Mouse (Mus musculus): ENCODE results near the gene Cxcl5. TPM values are rescaled to one million over a fixed set of nuclear protein-coding genes. Genes with fewer than 3 reads are reported as not detected.
"Not testable (repeated sequence)": the region's sequence is repeated elsewhere in the genome, so short reads cannot be mapped to it uniquely, and the experiment has no call there.

Cxcl5 gene
- polyA plus RNA-seq, 1 experiment: 0.04 TPM

GRCm38 (mm10) chr5:90785659-90786588 lies 26.8 kb downstream of the Cxcl5 start, which contains the start of gene Cxcl3:
Gene Cxcl3, plus strand, starts transcription at chr5:90786103.
- DNase-seq (ENCODE audit: low spot score): no peak

GRCm38 (mm10) chr5:90788114-90788513 lies 29.0 kb downstream of the Cxcl5 start:
- DNase-seq (ENCODE audit: low spot score): no peak

GRCm38 (mm10) chr5:90789306-90790073 lies 30.3 kb downstream of the Cxcl5 start:
- no peak for DNase-seq (ENCODE audit: low spot score)

- no peak for DNase-seq (ENCODE audit: low spot score)
Observed at GRCm38 (mm10) chr5:90790074-90790502, 30.9 kb downstream of the Cxcl5 start.

GRCm38 (mm10) chr5:90794195-90794625 lies 35.0 kb downstream of the Cxcl5 start, which contains the start of gene Cxcl15:
Gene Cxcl15, plus strand, starts transcription at chr5:90794534.
- no peak for DNase-seq (ENCODE audit: low spot score)

- not testable (repeated sequence) for DNase-seq (ENCODE audit: low spot score)
Observed at GRCm38 (mm10) chr5:90795392-90795791, 36.2 kb downstream of the Cxcl5 start.

GRCm38 (mm10) chr5:90804574-90804973 lies 45.4 kb downstream of the Cxcl5 start:
- no peak for DNase-seq (ENCODE audit: low spot score)

GRCm38 (mm10) chr5:90806050-90806449 lies 46.9 kb downstream of the Cxcl5 start:
- DNase-seq (ENCODE audit: low spot score): no peak

GRCm38 (mm10) chr5:90807176-90807950 lies 48.2 kb downstream of the Cxcl5 start:
- DNase-seq (ENCODE audit: low spot score): no peak

Other genes with a start within 250 kb of the Cxcl5 start
- not detected in 2 replicates for gene Afm, start 240.4 kb upstream of the Cxcl5 start, polyA plus RNA-seq (2012; rRNA removed)
- gene 5830473C10Rik, start 198.3 kb upstream of the Cxcl5 start, polyA plus RNA-seq (2012; rRNA removed): not detected in 2 replicates
- gene Rassf6, start 118.7 kb upstream of the Cxcl5 start, polyA plus RNA-seq (2012; rRNA removed): 12.3 and 14.6 TPM in 2 replicates
- 0.22 and 0.29 TPM in 2 replicates for gene Ppbp, start 9.2 kb downstream of the Cxcl5 start, polyA plus RNA-seq (2012; rRNA removed)
- 71.0 and 121 TPM in 2 replicates for gene Pf4, start 13.1 kb downstream of the Cxcl5 start, polyA plus RNA-seq (2012; rRNA removed)
- gene Cxcl3, start 26.7 kb downstream of the Cxcl5 start, polyA plus RNA-seq (2012; rRNA removed): 0.06 TPM in 1 of 2 replicates, not detected in the other
- 0.16 and 0.21 TPM in 2 replicates for gene Cxcl15, start 35.2 kb downstream of the Cxcl5 start, polyA plus RNA-seq (2012; rRNA removed)
- gene Cxcl1, start 131.9 kb downstream of the Cxcl5 start, polyA plus RNA-seq (2012; rRNA removed): 1.1 and 1.4 TPM in 2 replicates
- gene Cxcl2, start 144.5 kb downstream of the Cxcl5 start, polyA plus RNA-seq (2012; rRNA removed): 0.37 TPM in 1 of 2 replicates, not detected in the other
- gene Mthfd2l, start 171.8 kb downstream of the Cxcl5 start, polyA plus RNA-seq (2012; rRNA removed): 25.9 and 32.4 TPM in 2 replicates

Data from urinary bladder, adult 2 months (tissue).